Mouse (Mus musculus) erythroblast, adult 5-6 weeks (primary cell): Measurements from ENCODE around the gene Syt13. TPM values are rescaled to one million over a fixed set of nuclear protein-coding genes. Genes with fewer than 3 reads are reported as not detected.

ENCODE experiments used
- ATAC-seq: replicated peaks from 2 replicates; pipeline ENCODE4 v1.8.0; 2016; ENCODE audit warnings: moderate number of reproducible peaks, mild to moderate bottlenecking, moderate TSS enrichment, inconsistent platforms; ENCODE audit not compliant: poor library complexity, low FRiP score, severe bottlenecking
- total RNA-seq, 2 experiments: library from RNA; stranded (forward) in 1 of 2; stranded (reverse) in 1 of 2; fragments of 150-400 nt in 1 of 2; fragments of 200-764, 138-1000 nt in 1 of 2; gene quantifications; 2 replicates each; pipeline versions ENCODE4 v1.2.3 to v1.2.4; 2015 to 2017; ENCODE audit warnings: low replicate concordance in 2 of 2

The Syt13 gene
- total RNA-seq, 2 experiments from 2014 or later, result not detected

DNA sequence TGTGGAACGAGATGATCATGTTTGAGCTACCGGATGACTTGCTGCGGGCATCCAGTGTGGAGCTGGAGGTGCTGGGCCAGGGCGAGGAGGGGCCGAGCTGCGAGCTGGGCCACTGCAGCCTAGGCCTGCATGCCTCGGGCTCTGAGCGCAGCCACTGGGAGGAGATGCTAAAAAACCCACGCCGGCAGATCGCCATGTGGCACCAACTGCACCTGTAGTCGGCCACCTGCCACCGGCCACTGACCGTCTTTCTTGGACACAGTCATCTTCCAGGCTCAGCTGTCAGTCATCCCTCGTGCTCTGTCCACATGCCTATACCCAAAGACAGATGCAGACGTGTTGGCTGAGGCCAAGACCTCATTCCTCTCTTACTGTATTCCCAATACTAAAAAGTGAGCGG, 38.6 kb downstream of the Syt13 start:
- ATAC-seq, result no peak

DNA sequence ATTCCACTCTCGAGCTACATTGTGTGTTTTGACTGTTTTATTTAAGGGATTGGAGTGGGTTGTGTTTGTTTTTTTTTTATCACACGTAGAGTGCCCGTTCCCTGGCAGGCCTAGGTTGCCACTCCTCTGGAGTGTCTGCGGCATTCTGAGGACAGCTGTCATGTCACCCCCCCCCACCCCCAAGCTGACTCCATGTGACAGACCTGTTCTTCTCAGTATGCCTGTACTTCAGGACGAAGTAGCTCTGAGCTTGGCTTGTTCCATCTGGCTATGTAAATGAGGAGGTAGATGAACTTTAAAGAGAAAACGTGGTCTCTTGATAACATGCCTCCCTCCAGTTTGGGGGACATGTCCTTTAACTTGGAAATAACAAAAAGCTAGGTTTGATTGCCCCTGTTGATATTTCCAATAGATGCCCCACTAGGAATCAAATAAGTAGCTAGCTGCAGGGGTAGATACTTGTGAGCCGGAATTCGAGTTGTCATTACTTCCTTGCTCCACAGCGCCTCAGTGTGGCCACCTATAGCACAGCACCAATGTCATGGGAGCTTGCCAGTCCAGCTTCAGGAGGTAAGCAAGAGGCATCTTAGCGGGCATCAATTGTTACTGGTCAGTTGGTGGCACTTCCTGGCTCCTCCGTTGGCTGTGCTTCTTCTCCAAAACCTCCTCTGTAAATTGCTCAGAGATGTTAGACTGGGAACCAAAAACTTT, 39.7 kb downstream of the Syt13 start:
- ATAC-seq, result peak; percentile 55; the same call in 1 of the 2 replicates

DNA sequence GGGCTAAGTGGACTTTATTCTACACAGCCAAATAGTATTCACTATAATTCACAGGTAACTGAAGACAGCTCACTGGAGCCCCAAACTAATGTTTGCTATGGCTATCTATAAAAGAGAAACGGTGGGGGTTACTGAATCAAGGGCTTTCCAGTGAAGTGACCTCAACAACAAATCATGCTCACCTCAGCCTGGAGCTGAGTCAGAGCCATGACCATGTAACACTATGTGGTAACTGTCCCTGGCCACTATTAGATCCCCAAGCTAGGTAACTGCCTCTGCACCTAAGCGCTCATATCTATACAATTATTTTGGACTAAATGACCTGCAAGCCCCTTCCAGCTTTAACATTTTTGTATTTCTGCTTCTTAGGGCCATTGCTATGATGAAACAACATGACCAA, 42.0 kb downstream of the Syt13 start:
- ATAC-seq, result no peak

DNA sequence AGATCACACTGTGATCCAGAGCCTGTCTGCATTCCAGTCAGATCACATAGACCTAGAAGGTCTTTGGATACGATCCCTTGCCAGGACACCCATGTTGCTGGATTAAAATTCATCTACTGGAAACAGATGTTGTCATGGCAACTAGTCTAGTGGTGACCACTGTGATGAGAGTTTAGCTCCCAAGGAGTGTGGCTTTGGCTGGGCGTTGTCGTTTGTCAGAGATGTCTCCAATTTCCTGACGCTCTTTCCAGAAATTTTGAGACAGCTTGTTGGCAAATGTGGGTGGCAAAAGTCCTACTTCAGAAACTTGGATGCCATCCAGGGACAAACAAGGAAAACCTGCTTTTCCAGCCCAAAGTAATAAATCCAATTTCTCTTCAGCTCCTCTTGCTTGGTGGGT, 43.7 kb downstream of the Syt13 start:
- ATAC-seq, result no peak

DNA sequence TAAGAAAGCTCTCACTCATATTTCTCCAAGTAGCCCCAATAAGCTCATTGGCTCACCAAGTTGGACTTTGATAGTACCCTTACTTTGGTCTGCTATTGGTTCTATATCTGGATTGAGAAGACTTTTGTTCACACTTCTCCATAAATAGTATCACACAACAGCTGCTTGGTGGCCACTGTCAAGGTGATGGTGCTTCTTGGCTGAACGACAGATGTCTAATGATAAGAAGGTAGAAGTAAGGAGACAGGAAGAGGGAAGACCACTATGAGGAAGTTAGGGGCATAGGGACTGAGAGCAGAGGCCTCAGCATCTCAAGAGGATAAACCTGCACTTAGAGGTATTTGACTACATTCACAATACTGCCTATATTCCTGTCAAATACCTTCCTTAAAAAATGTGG, 49.4 kb downstream of the Syt13 start:
- ATAC-seq, result no peak

DNA sequence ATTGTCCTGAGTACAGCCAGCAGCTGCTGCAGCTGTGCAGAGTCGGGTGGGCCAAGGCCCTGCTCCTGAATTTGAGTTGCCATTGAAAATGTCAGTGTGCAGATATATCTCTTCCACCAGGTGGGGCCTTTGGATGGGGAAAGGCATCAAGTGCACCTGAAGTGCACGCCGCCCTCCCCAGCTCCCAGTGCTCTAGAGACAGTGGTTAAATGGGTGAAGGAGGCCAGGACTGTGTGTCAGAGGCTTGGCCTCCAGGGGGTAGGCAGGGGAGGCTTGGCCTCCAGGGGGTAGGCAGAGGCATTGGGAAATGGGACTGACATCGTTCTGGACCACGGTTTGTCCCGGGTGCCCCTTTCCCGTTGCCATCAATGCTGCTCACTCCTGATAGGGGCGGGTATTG, 51.4 kb downstream of the Syt13 start:
- no peak for ATAC-seq

DNA sequence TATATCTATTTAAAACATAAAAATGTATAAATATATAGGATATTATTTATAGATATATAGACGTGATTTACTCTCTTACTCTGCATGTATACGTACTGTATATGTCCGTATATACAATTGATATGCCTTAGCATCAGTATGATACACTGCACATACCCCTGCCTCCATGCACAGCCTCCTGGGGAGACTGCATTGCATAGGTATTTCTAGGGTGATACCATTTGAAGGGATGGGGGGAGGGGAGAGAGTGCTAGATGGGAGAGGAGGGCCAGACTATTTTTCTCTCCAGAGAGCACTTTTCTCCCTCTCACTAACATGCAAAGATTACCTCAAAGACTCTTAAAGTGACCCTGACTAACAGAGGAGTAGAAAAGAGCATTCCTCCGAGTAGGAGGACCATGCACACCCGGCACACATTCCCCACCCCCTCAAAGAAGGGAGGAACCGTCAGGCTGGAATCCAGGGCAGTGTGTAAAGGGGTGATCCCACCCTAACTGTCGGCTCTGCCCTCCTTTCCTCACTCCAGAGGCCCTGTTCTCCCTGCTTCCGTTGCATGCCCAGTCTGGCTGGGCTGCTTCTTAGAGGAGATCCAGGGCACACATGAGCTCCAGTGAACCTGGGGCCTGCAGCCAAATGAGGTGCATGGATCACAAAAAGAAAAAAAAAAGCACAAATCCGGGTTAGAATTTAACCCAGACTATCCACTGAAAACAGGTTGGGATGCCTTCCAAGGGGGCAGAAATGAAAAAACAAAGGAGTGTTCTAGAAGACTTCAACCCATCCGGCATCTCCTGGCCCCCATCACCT, 52.3 kb downstream of the Syt13 start:
- ATAC-seq, result no peak

DNA sequence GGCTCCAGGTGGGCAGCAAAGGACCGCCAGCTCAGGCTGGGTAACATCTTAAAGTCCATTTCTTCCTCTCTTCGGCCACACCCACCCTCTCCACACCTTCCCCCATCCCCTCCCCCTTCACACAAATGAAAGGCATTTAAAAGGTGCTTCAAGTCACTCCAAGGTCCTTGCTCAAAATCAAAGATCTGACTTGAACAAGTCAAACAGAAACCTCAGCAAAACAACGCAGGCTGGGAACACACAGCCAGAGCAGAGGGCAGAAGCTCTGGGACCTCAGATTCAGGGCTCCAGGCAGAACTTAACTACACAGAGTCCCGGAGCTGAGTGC, 52.9 kb downstream of the Syt13 start:
- ATAC-seq, result no peak

DNA sequence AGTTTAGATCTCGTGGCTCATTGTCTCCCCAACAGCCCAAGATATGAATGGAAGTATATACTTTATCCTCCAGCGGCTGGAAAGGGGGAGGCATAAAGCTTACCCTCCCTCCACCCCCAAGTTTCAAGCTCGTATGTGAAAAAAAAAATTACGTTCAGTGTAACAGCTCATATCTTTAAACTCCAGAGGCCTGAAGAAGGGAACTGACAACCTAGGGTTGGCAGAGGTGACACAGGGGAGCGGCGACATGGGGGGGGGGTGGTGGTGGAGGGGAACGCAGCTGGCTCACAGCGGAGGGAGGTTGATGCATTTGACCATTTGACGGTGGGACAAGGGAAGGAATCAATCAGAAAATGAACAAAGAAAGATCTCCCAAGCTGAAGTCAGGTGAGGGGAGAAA, 56.2 kb downstream of the Syt13 start:
- ATAC-seq, result no peak

DNA sequence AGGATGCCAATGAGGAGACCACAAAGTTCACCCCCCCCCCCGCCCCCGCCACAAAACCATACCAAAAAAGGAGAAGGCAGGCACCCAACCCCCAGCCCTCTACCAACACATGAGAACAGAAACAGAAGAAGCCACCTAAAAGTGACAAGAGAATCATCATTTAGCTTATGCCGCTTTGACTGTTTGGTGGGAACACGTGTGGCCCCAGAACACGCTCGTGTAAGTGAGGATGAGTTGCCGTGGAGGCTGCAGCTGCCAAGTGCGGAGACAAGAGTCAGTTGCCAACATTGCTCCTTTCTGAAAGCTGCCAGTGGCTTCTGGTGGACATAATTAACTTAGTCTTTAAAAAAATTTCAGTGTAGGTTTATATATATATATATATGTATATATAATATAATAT, 56.6 kb downstream of the Syt13 start:
- ATAC-seq, result no peak

DNA sequence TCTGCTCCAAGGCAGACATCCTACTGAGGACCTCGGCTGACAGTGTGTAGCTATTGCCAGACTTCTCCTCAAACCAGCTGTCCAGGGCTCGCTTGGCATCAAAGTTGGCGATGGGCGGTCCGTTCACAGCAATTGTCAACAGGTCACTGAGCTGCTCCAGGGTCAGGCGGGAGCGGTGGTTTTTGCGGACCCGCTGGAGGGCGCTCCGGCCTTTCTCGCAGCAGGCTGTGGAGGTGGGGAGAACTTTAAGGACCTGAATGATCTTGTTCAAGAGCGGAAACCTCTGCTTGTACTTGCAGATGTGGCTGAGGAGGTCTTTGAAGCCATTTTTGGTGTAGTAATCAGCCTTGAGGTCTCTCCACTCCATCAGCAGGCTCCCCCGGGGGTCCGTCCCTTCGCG, 57.2 kb downstream of the Syt13 start:
- no peak for ATAC-seq

DNA sequence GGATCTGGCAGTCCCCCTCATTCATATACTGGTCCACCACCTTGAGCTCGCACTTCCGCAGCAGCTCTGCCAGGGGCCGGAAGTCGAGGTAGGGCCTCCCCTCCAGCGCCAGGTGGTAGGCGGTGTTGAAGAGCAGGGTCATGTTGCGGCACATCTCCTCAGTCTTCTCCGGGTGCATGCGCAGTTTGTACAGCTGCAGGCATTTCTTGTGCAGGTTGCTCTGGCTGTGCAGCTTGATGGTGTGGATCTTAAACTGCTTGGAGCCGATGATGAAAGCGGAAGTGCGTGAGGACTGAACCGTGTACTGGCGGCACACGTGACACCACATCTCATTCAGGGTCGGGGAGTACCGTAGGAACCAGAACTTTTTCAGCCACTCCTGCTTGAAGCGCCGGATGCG, 58.7 kb downstream of the Syt13 start:
- no peak for ATAC-seq

DNA sequence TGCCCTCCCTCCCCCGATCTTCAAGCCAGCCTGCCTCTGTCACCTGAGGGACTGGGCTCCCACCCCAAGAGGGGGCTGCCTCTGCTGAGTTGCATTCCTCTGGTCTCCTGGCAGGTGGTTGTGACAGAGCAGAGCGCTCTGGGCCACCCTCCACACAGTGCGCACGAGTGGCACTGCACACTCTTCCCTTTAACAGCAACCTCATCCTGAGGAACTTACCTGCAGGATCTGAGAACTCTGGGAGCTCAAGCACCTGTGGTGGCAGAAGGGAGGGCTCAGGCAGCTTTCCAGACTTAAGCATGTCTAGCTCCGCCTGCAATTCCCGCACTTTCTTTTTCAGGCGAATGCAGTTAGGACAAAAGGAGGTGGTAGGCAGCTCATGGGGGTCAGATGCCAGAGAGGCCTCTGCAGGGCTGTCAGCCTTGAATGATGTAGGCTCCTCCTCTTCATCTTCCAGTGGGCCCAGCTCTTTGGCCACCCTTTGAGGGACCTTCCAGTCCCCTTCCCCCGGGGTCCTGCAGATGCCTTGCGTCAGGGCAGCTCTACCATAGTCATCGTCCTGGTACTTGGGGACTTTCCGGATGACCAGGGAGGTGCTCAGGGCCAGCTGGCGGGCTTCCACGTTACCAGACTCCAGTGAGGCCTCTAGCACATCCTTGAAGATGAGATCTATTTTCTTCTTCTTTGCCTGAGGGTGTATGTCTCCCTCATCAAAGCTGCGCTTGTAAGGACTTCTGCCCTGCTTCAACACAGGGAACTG, 60.3 kb downstream of the Syt13 start:
- ATAC-seq, result no peak

DNA sequence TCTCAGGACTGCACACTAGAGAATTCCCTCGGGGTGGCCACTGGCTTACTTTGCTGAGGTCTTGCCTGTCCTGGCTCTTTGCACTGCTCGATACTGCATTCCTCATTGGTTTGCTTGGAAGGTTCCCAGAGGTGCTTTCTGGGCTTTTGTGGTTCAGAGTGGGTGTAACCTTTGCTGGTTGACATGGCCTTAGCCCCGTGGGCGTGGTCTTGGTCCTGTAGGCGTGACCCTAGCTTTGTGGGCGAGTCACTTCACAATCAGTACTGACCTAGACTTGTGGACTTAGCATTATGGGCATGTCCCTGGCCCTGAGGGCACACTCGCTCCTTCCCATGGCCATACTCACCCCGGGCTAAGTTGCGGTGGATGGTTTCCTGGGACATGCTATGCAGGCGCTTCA, 65.3 kb downstream of the Syt13 start:
- no peak for ATAC-seq

DNA sequence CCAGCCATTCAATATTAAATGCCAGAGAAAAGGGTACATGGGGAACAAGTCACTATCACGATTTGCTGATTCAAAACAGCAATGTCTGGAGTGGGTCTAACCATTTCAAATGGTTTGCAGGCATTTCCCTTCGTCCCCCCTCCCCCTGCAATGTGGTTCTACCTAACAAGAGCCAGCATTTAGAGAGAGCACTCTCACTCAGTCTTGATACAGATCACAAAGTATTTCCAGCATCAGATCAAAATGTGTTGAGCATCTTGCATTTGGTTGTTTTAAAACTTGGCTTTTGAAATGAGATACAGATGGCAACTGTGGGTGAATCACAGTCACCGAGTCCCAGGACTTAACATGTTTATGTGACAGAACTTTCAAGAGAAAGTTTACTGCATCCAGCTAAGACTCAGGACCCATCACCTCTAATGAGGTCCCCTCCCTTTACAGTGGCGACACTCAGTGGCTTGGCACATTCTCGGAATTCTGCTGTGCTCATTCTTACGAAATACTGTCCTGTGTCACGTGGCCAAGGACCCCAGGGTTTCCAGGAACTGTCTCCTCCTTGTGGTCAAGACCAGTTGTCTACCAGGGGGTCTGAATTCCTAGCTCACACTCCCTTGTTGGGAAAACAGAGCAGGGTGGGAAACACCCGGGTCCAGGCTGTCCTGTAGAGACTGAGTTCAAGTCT, 67.8 kb downstream of the Syt13 start:
- no peak for ATAC-seq

DNA sequence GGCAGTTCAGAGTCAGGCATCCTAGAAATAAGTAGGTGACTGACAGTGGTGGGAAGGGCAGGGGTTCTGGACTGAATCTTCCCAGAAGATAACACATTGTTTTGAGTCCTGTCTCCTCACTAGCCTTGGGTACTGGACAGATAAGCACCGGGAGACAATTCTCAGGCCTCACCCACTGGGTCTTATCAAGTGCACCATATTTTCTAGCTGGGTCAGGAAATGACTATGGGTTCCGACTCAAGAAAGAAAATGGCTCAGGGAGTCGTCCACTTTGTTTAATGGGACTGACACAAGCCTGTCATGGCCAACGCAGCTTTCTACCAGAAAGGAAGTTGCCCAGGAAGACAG, 68.3 kb downstream of the Syt13 start:
- peak; percentile 31; the same call in 1 of the 2 replicates for ATAC-seq

DNA sequence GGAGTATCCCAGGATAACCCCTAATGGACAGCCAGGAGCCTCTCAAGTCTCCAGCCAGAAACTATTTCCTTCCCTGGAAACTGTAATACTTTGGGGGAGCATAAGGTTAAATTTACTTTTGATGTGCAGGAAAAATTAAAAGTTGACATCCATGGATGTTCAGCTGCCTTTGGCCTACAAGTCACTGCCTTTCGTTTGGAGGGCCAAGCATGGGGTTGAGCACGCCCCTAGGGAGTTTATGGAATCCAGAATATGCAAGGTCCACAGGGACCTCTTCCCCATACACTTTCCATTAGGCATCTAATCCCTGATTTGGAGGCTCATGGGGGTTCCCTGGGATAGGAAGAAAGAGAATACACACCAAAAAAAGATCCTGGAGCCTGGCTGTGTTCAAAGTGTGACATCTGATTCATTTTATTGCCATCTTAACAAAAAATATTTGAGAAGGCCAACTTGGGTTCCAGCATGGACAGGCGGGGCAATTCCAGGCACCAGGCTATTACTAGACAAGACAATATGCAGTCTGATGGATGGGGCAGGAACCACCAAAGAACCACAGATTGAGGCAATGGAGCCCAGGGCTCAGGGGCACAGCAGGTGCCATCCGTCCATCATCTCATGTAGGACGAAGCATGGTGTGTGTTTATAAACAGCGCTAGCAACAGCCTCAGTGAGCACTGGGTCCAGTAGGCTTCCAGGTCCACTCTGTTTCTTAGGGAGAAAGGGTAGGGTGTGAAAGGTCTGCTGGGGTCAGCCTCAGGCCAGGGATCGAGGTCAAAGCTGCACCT, 69.6 kb downstream of the Syt13 start:
- ATAC-seq, result no peak

DNA sequence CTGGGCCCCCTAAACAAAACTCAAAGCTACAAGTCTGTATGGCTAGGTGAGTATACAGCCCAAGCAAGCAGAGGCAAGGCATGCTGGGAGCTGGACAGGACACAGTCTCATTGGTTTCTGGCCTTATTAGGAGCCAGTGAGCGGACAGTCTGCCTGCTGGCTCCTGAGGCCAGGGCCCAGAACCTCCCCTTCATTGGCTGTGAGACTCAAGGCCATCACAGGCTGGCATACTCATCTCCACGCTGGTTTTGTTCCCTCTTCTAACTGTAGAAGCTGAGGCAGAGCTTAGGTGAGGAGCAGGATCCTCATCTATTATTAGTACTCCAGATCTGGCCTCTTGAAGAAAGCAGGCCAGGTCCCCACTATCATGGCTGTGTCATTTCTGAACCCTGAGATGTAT, 70.3 kb downstream of the Syt13 start:
- no peak for ATAC-seq

DNA sequence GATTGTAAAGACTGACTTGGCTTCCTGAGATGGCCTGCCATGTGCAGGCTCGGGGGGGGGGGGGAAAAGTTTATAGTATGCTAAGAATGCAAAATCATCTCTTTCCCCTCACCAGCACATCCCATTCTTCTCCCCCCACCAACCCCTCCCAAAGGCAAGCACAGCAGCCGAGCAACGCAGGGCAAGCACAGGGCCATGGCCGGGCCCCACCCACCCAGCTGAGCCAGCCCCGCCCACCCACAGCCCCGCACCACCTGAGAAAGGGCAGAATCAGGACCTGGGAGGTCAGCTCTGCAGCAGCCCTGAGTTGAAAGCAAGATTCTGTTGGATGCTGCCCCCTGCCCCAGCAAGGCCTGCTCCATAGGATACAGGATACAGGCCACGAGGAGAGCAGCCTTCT, 70.7 kb downstream of the Syt13 start:
- ATAC-seq, result no peak

DNA sequence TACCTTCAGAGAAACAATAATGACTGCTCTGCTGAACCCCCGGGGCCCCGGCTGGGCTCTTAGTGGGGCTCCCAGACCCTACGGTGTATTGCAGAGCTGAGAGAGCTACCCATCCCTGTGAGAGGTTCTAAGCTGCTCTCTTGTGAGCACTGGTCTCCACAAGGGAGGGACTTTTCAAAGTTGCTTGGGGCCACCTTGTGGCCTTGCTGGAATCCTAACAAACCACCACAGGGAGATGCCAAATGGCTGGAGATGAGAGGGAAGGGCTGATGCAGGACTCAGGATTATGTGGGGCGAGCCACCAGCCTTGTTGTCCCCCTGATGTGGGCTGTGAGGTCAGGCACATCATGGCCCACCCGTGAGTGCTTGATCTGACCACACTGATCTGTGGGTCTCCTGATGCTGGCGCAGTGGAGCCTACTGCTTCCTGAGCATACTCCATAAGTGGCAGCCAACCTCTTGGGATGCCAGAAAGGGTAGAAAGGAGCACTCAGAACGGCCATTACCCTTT, 72.3 kb downstream of the Syt13 start:
- no peak for ATAC-seq
